Mouse (Mus musculus) bone marrow, adult 2 months (tissue): Measurements from ENCODE around the gene Tulp4. TPM values are rescaled to one million over a fixed set of nuclear protein-coding genes. Genes with fewer than 3 reads are reported as not detected.
A peak's percentile ranks its signal among the peaks of the same experiment; 100 is the strongest.
"Not testable (repeated sequence)": the region's sequence is repeated elsewhere in the genome, so short reads cannot be mapped to it uniquely, and the experiment has no call there.

Source experiments
- H3K27ac ChIP-seq: fragments of 200-500 bp; 2 replicates; pipeline ENCODE4 v1.5.1; 2012; ENCODE audit warnings: low read depth, mild to moderate bottlenecking, control low read depth, inconsistent platforms, low read length; ENCODE audit not compliant: control insufficient read depth, poor library complexity, insufficient read depth
- H3K4me1 ChIP-seq: fragments of 200-500 bp; 2 replicates; pipeline ENCODE4 v1.6.1; 2011; ENCODE audit warnings: low read length; ENCODE audit not compliant: control insufficient read depth, insufficient read depth
- H3K4me3 ChIP-seq: fragments of 200-500 bp; replicated peaks from 2 replicates; pipeline ENCODE3; 2011; ENCODE audit warnings: mild to moderate bottlenecking, low read depth, low read length, control low read depth; ENCODE audit not compliant: control insufficient read depth
- WGBS: fragments of 180-500 bp; shearing (Covaris S2); methylation state at CpG from one replicate; pipeline ENCODE4 v1.1.7; 2018; 5-methylcytosine and 5-hydroxymethylcytosine counted together
- polyA plus RNA-seq: library from polyadenylated mRNA; stranded (reverse); fragments of >200 nt; gene quantifications from 2 replicates; pipeline ENCODE4 v1.2.4, GENCODE M21; 2011; ENCODE audit warnings: low replicate concordance; ENCODE audit not compliant: missing spikeins, insufficient read depth, insufficient read length

Gene Tulp4
- polyA plus RNA-seq, 1 experiment: 9.0 TPM

GRCm38 (mm10) chr17:6257070-6257456 lies 150.8 kb downstream of the Tulp4 start:
- 11% methylated on average over 13 of the region's 20 CpGs for WGBS
- not testable (repeated sequence) for H3K4me3 ChIP-seq, H3K4me1 ChIP-seq, H3K27ac ChIP-seq

GRCm38 (mm10) chr17:6269876-6270831 lies 163.9 kb downstream of the Tulp4 start:
- H3K4me1 ChIP-seq, H3K27ac ChIP-seq: not testable (repeated sequence)
- peak overlapping the region; percentile 27 for H3K4me3 ChIP-seq
- under 1% methylated on average over 71 of the region's 84 CpGs for WGBS

- WGBS: 2% methylated on average over 25 of the region's 25 CpGs
- H3K27ac ChIP-seq, H3K4me1 ChIP-seq, H3K4me3 ChIP-seq: not testable (repeated sequence)
Measured at GRCm38 (mm10) chr17:6270840-6271239, 164.6 kb downstream of the Tulp4 start.

GRCm38 (mm10) chr17:6271970-6272369 lies 165.7 kb downstream of the Tulp4 start:
- 7% methylated on average over 6 of the region's 6 CpGs for WGBS
- H3K4me1 ChIP-seq, H3K4me3 ChIP-seq, H3K27ac ChIP-seq: not testable (repeated sequence)

GRCm38 (mm10) chr17:6274693-6275092 lies 168.5 kb downstream of the Tulp4 start:
- H3K4me3 ChIP-seq, H3K4me1 ChIP-seq, H3K27ac ChIP-seq: not testable (repeated sequence)
- 86% methylated on average over 5 of the region's 6 CpGs for WGBS

- not testable (repeated sequence) for H3K4me1 ChIP-seq, H3K27ac ChIP-seq, H3K4me3 ChIP-seq
- 56% methylated on average over 8 of the region's 8 CpGs for WGBS
Measured at GRCm38 (mm10) chr17:6279205-6279604, 173.0 kb downstream of the Tulp4 start.

- 88% methylated on average over 10 of the region's 10 CpGs for WGBS
- not testable (repeated sequence) for H3K27ac ChIP-seq, H3K4me3 ChIP-seq, H3K4me1 ChIP-seq
Measured at GRCm38 (mm10) chr17:6279772-6280171, 173.5 kb downstream of the Tulp4 start.

GRCm38 (mm10) chr17:6280513-6280912 lies 174.3 kb downstream of the Tulp4 start:
- H3K27ac ChIP-seq, H3K4me1 ChIP-seq, H3K4me3 ChIP-seq: not testable (repeated sequence)
- WGBS: 93% methylated on average over 19 of the region's 19 CpGs

- 91% methylated on average over 8 of the region's 10 CpGs for WGBS
- H3K27ac ChIP-seq, H3K4me1 ChIP-seq, H3K4me3 ChIP-seq: not testable (repeated sequence)
Measured at GRCm38 (mm10) chr17:6283137-6283536, 176.9 kb downstream of the Tulp4 start.

GRCm38 (mm10) chr17:6286169-6286568 lies 179.9 kb downstream of the Tulp4 start:
- 91% methylated on average over 5 of the region's 5 CpGs for WGBS
- not testable (repeated sequence) for H3K4me1 ChIP-seq, H3K27ac ChIP-seq, H3K4me3 ChIP-seq

- not testable (repeated sequence) for H3K27ac ChIP-seq, H3K4me3 ChIP-seq, H3K4me1 ChIP-seq
- WGBS: 93% methylated on average over 12 of the region's 12 CpGs
Measured at GRCm38 (mm10) chr17:6289045-6289444, 182.8 kb downstream of the Tulp4 start.

GRCm38 (mm10) chr17:6293882-6294281 lies 187.6 kb downstream of the Tulp4 start:
- WGBS: no CpG with 5 or more reads among the region's 5 CpGs
- H3K27ac ChIP-seq, H3K4me1 ChIP-seq, H3K4me3 ChIP-seq: not testable (repeated sequence)

GRCm38 (mm10) chr17:6297060-6297795 lies 191.0 kb downstream of the Tulp4 start:
- not testable (repeated sequence) for H3K4me1 ChIP-seq, H3K27ac ChIP-seq, H3K4me3 ChIP-seq
- WGBS: 88% methylated on average over 9 of the region's 15 CpGs
